Mouse (Mus musculus) retina, embryonic 14.5 days (tissue): ENCODE results near the gene Rimbp3.
A peak's percentile ranks its signal among the peaks of the same experiment; 100 is the strongest.
"Not testable (repeated sequence)": the region's sequence is repeated elsewhere in the genome, so short reads cannot be mapped to it uniquely, and the experiment has no call there.

Experiments
- DNase-seq: peaks from one replicate; pipeline ENCODE4 v3.0.0-alpha.2; 2015; ENCODE audit warnings: low spot score

Gene Rimbp3

GRCm38 (mm10) chr16:17220127-17220733 lies 11.8 kb downstream of the Rimbp3 start:
- no peak for DNase-seq

- DNase-seq = peak; percentile 70
These were observed 13.8 kb downstream of the Rimbp3 start for GRCm38 (mm10) chr16:17222197-17222596.

DNA sequence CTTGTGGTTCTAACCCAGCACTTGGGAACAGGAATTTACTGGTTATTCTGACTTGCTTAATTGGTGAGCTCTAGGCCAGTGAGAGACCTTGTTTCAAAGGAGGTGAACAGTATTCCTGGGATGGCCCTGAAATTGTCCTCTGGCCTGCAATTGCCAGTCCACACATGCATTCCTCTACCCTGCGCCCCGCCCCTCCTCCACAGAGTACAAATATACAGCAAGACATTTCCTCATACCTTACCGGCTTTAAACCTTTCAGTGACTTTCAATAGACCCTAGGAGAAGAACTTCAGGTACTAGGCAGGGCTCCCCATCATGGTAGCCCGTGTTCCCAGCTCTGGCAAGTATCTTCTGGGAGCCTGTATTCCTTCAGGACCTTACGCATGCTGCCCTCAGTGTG lies 17.2 kb downstream of the Rimbp3 start:
- DNase-seq = no peak

DNA sequence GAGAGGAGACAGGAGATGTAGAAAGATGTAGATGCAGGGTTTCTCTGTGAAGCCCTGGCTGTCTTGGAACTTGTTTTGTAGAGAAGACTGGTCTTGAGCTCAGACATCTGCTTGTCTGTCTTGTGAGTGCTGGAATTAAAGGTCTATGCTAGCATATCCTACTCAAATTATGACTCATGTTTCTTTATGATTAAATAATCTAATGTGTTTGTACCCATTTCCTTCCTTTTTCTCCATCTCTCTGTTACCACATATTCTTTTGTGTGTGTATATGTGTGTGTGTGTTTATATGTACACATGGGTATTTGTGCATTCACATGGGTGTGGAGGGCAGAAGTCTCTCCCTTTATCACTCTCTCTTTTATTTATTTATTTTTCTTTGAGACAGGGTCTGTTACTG lies 18.1 kb downstream of the Rimbp3 start:
- no peak for DNase-seq

DNA sequence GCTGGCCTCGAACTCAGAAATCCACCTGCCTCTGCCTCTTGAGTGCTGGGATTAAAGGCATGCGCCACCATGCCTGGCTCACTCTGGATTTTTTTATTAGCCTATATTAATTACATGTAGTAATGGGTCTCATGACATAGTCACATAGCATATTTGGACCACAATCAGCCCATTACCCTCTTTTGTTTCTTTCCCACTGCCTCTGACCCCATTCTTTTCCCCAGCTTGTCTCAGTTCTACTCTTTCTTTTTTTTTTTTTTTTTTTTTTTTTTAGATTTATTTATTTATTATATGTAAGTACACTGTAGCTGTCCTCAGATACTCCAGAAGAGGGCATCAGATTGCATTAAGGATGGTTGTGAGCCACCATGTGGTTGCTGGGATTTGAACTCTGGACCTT lies 23.1 kb downstream of the Rimbp3 start:
- DNase-seq = not testable (repeated sequence)

- peak; percentile 98 for DNase-seq
These were observed 24.6 kb downstream of the Rimbp3 start, which contains the start of gene Hic2 for GRCm38 (mm10) chr16:17232794-17233701. Hic2 (plus strand) TSS chr16:17233572.

DNA sequence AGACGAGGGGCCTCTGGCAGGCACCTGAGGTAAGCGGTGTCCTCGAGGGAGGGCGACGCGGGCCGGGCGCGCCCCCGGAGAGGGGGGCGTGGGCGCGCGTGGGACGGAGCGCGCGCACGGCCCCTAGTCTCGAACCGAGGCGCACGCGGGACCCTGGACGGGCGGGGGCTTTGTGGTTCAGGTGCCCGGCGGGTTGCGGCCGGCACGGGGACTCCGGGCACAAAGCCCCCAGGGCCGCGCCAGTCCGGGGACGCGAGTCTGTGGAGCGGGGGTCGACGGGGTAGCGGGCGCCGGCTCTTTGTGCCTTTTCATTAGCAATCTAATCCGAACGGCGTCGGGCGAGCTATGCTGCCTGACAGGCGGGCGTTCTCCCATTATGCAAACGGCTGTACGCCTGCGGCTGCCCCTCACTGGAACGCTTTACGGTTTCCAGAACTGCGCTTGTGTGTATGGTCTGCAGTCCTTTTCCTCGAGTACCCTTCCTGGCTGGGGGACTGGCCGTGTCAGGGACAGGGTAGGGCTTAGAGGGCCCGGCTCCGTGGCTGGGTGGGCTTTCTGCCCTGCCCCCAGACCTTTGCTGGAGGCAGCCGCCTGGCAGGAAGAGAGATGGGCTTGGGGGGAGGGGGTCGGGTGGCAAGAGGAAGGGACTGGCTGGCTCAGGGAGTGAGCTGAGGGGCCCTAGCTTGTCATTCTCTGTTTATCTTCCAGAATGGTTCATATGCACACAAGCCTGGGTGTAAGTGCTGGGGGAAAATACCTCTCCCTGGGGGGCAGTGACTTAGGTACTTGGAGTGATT lies 25.5 kb downstream of the Rimbp3 start:
- peak; percentile 78 for DNase-seq

DNA sequence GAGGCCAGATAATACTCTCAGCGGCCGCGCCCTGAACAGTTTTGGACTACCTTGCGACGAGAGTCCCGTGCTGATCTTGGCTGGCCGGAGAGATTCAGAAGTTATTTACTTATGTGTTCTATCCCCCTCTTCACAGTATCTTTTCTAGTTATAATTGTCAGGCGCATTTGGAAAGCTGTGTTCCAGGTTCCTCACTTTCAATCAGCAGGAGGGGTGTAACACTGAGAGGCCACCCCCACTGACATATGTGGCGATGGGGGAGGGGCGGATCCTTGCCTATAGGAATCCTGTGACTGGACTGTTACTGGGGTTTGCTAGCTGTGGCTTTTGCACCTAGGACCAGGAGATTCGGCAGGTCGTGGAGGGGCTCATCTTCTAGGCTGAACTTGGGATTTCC lies 26.1 kb downstream of the Rimbp3 start:
- DNase-seq = peak; percentile 72

- DNase-seq = no peak
These were observed 26.7 kb downstream of the Rimbp3 start for GRCm38 (mm10) chr16:17234916-17235665.

DNA sequence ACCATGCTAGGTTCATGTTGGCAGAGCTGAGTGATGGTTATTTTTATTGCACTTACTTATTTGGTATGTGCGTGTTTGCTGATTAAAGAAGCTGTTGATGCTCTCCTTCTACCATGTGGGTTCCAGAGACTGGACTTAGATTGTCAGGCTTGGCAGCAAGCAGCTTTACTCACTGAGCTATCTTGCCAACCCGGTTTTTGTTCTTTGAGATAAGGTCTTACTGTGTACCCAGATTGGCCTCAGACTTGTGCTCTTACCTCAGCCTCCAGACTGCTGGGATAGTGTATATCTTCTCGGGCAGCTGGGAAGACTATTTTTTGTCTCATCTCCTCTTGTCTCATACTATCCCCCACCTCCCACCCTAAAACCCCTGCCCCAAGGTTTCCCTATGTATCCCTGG lies 29.2 kb downstream of the Rimbp3 start:
- DNase-seq = no peak

GRCm38 (mm10) chr16:17239409-17239808 lies 31.0 kb downstream of the Rimbp3 start:
- DNase-seq = no peak

GRCm38 (mm10) chr16:17243731-17244130 lies 35.3 kb downstream of the Rimbp3 start:
- no peak for DNase-seq

GRCm38 (mm10) chr16:17244996-17245395 lies 36.6 kb downstream of the Rimbp3 start:
- no peak for DNase-seq

GRCm38 (mm10) chr16:17247727-17248126 lies 39.3 kb downstream of the Rimbp3 start:
- DNase-seq = no peak

DNA sequence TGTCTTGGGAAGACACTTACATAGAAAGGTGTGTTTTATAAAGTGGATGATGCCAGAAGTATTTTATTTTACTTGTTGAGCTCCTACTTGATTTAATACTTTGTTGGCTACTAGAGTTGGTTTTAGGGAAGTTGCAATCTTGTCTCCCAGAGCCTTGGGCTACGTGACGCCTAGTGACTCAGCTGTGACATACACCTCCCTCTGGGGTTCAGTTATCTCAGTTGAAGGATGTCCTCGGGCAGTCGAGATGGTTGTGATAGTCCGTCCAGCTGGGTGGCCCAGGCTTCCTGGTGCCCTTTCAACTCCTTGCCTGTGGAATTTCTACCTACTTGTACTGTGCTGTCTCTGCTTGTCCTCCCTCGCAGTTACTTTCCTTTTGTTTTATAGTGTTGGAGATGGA lies 40.7 kb downstream of the Rimbp3 start:
- no peak for DNase-seq

GRCm38 (mm10) chr16:17251539-17251938 lies 43.1 kb downstream of the Rimbp3 start:
- DNase-seq = no peak

DNA sequence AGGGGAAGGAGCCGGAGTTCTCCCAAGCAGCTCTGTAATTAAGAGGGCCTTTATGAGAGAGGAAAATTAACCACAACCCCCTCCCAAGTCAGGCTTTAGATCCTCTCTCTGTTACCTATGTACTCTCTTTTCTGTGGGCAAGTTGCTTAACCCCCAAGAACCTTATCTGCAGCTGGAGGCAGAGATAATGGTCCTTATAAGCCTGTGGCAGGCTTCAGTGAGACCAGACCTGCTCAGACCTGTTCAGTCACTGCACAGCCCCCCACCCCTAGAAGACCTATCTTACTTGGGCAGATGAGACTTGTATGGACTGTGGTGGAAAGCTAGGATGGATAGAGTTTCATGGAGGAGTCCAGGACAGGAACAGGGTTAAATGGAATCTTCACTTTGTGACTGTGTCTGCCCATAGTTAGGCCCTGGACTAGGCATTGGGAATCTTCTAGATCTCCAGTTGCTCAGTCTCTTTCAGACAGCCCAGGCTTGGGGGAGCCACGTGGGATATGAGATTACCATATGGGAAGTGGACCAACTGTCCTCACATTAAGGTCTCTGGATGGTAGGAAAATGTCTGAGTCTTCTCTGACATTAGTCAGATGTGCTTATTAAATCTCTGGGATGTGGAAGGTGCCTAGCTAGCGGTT lies 43.8 kb downstream of the Rimbp3 start:
- DNase-seq = no peak

DNA sequence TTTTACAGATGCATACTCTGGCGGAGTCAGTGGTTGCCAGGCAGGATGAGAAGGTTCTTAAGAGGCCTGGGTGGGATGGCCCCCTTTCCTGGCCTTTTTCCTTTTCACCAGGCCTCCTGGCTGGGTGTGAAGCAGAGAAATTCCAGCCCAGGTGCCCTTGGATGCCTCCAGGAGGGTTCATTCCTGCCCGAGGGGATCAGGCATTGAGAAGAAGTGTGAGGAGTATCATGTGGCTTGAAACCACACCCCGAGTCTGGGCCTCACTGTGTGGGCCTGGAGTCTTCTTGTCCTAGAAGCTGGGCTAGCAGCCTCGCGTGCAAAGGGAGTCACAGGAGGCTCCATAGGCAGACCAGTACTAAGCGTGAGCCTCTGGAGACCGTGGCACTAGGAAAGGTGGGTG lies 44.4 kb downstream of the Rimbp3 start:
- DNase-seq = no peak

DNA sequence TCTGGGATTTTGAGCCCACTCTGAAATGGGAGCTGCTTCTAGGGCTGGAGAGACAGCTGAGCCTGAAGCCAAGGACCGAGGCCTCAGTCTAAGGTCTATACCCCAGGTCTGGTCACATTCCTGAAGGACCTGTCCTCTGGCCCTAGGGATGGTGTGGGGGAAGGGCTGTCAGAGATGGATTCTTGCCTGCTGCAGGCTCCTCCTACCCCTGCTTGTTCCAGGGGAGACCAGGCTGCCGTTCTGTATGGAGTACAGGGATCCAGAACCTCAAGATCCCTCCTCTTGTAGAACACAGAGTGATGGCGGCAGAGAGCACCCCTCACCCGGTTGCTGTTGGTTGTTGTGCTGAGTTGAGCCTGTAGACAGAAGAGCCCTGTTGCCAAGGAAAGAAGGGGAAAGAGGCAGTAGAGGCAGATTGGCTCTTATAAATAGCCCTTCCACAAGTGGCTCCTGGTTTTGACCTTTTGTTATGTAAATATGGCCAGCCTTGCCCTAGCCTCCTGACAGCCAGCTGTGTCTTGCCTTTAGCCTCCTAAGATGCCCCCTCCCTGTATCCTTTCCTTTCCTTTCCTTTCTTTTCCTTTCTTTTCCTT lies 45.7 kb downstream of the Rimbp3 start:
- no peak for DNase-seq

GRCm38 (mm10) chr16:17255270-17255669 lies 46.9 kb downstream of the Rimbp3 start:
- DNase-seq = no peak

DNA sequence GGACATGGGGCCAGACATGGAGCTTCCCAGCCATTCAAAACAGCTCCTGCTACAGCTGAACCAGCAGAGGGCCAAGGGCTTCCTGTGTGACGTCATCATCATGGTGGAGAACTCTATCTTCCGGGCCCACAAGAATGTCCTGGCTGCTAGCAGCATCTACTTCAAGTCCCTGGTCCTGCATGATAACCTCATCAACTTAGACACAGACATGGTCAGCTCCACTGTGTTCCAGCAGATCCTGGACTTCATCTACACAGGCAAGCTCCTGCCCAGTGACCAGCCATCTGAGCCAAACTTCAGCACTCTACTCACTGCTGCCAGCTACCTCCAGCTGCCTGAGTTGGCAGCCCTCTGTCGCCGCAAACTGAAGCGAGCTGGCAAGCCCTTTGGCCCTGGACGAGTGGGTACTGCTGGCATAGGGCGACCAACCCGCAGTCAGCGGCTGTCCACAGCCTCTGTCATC lies 49.0 kb downstream of the Rimbp3 start:
- no peak for DNase-seq
